Mouse (Mus musculus) frontal cortex, adult (tissue): ENCODE measurements around the gene Slc35f1.
A peak's percentile ranks its signal among the peaks of the same experiment; 100 is the strongest.

Experiments used
- ATAC-seq: cut with Nextera tagmentation; 2 replicates; pipeline ENCODE4 v1.9.2; 2017; ENCODE audit warnings: mild to moderate bottlenecking, moderate library complexity, mixed read lengths; ENCODE audit not compliant: low TSS enrichment

The Slc35f1 gene

DNA sequence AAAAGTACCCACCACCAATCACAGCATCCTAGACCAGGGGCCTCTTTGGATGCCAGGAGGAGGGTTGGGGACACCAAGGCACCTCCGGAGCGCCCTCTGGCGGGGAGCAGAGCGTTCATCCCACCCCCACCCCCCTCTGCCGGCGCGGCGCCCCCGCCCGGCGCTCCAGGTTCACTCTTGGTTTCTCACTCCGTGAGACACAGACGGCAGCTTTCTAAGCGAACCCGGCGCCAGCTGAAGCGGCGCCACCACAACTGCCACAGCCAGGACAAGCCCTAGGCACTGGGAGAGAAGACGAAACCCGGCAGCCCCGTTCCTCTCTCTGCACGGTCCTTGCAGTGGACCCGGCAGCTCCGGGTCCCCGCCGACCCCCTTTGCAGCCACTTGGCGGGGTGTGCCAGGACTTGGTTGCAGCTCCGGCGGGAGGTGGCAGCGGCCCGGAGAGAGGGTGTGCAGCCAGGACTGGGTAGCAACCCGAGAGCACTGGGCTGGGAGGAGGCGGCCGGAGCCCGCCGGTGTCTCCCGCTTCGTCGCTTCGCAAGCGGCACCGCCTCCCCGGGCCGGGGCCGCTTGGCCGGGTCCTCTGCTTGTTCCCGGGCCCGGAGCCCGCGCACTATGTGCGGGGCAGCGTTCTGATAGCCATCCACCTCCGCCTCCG is at the start of gene Slc35f1:
TSS of gene Slc35f1 (plus strand) at position 200 of the 658 bp plus-strand sequence.
- ATAC-seq: peak; percentile 95

DNA sequence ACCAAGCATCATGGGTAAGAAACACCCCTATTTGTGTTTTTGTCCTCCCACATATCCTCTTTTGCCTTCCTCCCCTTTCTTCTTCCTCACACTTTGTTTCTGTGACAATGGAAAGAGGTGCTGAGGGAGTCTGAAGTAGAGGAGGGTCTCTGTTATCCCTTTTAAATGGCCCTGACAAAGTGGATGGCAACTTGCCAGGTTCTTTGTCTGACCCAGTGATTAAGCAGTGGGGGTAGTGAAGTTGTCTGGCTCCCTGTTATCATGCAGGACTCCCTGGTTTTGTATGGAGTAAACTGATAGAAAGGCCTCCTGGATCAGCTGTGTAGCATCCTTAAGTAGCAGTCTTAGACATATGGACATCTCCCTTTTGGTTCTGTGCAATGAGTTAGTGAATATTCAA is 19.1 kb upstream of the Slc35f1 start:
- ATAC-seq: no peak

DNA sequence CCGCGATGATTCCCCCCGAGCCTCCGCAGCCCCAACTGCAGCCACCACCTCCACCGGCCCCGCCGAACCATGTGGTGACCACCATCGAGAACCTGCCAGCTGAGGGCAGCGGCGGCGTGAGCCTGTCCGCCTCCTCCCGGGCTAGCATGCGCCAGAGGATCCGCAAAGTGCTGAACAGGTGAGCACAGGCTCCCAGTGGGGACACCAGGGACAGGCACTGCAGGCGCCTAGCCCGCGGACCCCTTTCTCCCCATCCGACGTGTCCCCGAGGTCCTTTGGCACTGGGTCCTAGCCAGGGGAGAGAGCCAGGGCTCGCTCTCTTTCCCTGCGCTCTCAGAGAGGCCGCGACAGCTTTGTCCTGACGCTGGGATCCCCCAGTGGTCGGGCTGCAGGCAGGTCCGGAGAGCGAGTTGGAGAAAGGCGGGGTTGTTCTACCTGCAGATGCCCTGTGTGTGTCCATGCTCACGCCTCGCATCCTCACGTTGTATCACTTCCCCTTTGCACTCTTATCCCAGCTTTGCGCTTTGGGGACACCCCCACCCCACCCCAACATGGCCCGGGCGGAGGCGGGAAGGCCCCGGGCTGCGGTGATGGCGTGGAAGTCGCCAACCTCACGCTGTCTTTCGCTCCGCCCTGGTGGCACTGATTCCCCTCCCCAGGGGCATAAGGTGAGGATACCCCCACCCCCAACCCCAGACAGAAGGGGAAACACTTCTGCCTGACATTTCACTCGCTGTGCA is 829 bp downstream of the Slc35f1 start:
- peak; percentile 55 for ATAC-seq

GRCm38 (mm10) chr10:52703688-52704087 is 13.4 kb downstream of the Slc35f1 start:
- ATAC-seq: no peak

DNA sequence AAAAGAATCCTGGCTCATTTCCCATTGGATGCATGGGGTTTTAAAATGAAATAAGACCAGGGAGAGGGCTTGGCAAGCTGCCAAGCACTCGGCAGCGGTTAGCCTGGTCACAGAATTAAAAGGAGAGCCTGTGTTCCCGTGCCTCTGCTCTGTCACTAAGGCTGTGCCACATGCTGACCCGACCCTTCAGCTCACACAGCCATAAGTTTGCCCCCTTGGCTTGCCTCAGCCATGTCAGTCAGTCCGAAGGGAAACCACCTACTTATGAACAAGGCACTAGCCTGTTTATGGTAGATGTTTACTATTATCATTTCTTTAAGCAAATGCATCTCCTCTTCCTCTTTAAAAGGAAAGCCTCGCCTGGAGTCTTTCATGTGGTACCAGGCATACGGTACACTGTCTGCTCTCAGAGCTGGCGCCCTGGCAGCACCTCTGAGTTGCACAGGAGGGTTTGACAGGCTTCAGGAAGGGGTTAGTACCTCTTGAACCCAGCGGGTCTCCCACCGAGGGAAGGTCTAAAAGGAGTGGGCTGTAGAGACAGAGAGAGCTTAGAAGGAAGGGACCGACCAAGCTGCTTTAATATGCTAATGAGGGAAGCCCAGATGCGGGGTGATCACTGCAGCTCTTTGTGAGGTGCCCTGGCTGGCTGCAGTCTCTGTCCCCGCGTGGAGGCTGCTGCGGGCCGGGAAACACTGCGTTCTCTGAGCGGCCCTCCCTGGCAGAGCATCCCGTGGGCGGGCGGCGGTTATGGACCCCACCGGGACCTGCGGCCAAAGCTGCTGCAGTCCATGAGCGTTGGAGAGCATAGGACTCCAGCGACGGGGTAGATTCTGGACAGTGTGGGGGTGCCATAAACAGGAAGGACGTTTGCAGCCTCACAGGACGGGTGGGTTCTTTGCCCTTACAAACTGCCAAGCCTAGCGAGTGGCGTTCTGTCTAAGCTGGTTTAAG is 14.0 kb downstream of the Slc35f1 start:
- ATAC-seq: peak; percentile 89

DNA sequence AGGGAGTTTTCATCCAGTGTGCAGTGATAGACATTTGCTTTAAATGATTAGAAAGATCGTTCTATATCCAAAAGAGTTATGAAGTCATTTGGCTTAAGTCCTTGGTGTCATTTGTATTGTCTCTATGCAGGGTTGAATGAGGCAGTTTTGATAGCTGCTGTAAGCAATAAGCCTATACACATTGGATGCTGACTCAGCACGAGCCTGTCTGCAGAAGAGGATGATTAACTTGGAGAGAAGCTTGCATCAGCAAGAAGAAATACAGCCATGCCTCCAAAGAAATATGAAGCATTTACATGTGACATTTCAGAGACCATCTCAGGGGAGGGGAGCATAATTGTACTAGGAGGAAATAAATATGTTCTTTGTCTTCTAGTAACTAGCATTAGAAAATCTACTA is 19.1 kb downstream of the Slc35f1 start:
- no peak for ATAC-seq

DNA sequence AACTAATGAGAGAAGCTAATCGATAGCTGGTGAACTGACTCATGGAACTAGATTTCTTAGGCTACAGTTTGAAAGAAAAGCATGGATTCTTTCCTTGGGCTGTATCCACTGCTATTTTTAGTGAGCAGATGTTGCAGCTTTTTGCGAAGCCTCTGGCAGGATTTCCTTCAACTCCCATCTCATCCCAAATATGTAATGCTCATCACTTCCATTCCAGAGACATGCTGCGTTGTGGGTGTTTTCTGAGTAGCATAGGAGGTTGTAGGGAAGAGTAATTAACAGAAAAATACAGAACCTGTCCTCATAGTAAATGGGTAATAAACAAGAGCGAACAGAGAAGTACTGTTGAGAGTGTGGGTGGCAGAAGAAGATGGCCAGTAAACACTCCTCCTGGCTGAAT is 21.8 kb downstream of the Slc35f1 start:
- ATAC-seq: peak; percentile 68

DNA sequence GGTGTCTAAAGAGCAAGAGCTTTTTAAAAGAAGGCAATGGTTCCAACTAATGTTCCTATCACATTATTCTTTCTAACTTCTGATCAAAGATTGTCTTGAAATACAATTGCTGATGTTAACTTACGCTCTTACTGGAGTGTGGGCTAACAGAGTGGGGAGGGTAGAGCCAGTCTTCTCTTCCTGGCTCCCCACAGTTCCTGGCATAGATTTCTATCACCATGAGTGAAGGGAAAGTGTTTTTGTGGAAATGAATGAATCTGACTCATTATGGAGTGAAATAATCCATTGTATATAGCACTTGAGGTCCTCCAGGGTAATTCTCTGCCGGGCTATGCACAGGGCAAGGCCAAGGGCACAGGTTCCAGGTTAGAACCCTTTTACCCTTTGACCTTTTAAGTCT is 24.2 kb downstream of the Slc35f1 start:
- peak; percentile 60 for ATAC-seq

DNA sequence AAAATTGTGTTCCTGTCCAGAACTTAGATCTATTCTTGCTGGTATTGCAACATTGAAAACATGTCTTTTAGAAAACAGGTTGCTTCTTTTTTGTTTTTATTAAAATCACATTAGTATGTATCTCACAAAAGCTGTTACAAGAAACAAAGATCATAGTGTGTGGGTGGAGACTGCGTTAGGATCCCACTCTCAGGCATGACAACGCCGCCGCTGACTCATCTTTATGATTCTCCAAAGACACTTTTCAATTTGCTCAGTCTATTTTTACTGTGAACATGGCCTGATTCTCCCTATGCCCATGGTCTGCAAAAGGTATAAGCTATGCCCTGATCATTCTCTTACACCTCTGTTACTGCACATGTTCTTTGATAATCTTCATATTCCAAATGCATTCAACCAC is 24.8 kb downstream of the Slc35f1 start:
- ATAC-seq: peak; percentile 67

DNA sequence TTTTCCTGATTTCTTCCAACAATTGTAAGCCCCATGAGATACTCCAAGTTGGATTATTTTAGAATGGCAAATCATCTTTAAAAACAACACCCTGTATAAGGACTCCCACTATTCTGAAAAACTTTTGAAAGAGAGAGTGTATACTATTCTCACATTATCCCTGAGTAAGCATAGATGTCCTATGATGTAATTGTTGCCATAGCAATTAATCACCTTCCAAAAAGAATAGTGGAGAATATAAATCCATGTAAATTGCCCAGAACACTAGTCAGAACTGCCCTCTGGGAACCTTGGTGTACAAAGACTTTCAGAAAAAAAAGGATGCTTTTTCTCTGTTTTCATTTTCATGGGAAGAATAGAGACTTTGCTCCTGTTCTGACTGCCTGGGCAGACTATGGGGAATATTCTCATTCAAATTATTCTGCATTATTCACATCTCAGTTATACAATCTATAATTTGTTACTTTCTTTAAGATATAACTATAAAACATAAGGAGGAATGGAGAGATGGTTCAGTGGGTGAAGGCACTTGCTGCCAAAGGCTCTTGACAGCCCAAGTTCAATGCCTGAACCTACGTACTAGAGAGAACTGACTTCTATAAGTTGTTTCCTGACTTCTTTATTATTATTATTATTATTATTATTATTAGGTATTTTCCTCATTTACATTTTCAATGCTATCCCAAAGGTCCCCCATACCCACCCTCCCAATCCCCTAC is 28.0 kb downstream of the Slc35f1 start:
- ATAC-seq: no peak

- no peak for ATAC-seq
These were observed 36.3 kb downstream of the Slc35f1 start for GRCm38 (mm10) chr10:52726674-52727073.

DNA sequence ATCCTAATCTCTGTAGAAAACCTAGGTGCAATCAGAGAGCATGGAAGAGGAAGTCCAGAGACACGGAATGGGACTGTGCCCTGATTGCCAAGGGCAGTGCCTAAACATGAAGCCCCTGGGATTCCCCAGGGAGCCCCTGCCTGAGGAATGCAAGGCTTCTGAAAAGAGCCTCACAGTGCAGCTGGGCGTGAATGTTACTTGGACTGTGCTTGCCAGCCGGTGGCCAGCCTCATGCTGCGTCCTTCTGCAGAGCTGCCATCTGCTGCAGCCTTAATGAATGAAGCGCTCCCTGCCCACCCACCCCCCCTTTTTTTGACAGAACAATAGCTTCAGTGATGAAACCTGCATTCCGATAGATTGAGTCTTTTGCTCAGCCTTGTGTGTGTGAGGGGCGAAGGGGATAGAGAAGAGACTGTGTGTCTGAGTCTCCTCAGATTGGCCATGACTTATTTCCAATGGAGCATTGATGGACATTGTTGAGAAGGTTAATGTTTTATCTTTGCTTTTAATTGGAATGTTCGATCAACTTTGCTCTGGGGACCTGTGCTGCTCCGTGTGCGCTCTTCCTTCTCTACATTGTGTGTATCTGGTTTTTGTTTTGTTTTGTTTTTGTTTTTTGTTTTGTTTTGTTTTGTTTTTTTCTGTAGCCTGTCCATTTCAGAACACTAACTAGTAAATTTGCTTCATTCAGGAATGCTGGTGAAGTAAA is 52.5 kb downstream of the Slc35f1 start:
- peak; percentile 86 for ATAC-seq

- ATAC-seq: no peak
These were observed 53.5 kb downstream of the Slc35f1 start for GRCm38 (mm10) chr10:52743831-52744230.

GRCm38 (mm10) chr10:52748028-52748597 is 57.8 kb downstream of the Slc35f1 start:
- no peak for ATAC-seq

DNA sequence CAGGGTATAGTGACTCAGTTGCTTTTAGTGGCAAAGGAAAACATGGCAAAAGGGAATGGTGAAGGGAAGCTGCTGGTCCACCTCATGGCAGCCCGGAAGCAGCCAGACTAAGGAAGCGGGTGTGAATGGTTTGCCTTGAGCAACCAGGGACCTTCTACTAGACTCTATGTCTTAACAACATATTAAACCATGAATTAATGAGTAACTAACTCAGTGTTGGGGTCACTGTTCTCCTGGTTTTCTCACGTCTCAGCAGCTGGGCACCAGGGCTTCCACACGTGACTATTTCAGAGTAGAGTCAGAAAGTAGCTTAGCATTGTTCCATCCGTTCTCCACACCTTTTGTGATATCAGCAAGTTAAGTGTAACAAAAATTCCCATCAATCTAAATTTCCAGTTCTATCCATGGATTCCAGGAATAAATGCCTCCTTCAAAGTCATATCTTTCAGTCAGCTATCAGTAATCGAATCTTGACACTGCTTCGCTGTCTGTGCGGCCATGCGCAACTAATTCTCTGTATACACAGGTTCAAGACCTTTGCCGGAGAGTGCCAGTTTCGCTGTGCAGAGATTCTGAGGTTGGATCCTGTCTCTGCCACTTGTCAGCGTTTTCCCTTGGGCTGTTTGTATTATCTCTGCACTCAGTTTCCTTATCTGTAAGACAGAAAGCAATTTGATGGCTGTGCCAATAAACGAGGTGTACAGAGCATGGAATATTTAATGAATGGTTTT is 65.8 kb downstream of the Slc35f1 start:
- ATAC-seq: no peak

DNA sequence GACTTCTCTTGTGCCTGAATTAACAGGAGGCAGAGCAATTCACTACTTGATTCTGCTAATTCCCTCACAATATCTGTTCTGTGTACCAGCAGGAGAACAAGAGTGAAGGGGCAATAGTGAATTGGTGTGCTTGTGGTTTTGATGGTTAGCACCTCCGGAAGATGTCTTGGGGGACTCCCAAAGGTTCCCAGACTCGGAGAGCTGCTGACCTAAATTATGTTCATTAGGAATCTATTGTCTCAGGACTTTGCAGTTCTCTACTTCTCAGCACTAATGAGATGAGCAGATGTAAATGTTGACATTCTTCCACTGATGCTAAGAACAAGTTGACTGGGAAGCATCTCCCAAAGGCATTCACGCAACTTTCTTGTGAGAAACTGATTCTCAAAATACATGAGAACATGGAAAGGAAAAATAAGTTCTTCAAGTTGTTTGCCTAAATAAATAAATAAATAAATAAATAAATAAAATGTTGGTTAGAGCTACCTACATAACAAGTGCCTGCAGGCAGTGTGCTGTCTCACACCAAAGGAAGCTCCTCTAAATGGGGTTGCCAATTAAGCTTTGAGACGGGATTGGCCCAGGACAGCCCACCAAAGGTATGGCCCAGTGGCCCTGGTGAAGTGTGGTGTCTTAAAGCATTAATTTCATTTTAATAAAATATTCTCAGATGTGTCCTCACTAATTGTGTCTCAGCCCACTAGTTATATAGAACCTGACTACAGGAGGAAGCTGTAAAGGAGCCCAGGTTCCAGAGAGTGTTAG is 67.3 kb downstream of the Slc35f1 start:
- ATAC-seq: no peak

DNA sequence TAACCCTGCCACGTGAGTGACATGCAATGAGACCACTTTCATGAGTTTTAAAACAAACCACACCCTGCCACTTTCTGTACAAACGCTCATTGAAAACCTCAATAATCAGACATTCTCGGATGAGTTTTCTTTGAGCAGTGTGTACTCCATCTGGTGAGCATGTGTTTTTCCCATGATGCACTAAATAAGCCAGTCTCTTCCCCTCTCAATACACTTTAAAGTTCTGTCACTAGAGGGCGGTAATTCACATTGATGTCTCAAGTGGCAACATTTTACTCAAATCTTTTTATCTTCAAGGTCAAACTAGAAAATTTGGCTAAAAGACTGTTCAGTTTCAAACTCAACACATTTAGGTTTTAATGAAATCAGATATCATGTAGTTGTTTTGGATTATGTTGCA is 68.3 kb downstream of the Slc35f1 start:
- ATAC-seq: peak; percentile 96

DNA sequence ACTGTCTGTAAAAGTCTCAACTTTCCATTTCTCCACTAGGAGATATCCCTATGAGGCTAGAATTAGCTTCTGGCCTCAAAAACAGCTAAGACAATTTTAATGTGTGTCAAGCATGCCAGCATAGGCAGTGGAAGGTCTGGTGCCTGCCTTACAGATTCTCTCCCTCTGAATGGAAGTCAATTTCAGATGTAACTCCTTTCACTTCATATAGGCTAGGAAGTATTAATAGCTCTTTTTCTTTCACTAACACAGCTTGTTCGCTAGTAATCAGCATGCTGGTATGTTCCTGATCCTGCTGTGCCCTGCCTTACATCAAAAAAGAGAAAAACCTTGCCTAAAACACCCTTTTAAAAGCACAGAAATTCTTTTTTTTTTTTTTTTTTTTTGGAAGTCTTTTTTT is 70.2 kb downstream of the Slc35f1 start:
- ATAC-seq: peak; percentile 67

DNA sequence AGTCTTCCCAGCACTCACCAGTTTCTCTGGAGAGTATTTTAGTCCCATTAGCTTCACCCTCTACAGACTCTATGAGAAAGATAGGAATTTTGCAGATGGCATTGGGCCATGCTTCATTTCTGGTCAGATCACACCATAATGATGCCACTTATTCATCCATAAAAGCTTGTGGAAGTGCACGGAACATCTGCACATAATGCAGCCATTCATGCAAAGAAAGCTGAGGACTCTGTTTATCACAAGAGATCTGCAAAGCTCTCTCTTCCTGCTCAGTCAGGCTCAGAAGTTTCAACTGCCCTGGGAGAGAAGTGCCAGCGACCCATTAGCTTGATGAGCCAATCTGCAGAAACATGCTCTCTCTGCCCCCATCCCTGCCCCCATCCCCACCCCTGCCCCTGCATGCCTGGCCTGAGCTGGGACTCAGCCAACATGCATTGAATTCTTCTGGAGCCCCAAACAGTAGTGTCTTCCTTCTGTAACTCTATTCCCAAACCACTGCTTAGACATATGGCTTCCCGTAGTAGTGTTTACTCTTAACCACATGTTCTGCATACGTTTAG is 89.7 kb downstream of the Slc35f1 start:
- ATAC-seq: peak; percentile 85
